Mouse (Mus musculus): ENCODE results near the gene Rpl10a.
"Not testable (repeated sequence)": the region's sequence is repeated elsewhere in the genome, so short reads cannot be mapped to it uniquely, and the experiment has no call there.

Gene Rpl10a

DNA sequence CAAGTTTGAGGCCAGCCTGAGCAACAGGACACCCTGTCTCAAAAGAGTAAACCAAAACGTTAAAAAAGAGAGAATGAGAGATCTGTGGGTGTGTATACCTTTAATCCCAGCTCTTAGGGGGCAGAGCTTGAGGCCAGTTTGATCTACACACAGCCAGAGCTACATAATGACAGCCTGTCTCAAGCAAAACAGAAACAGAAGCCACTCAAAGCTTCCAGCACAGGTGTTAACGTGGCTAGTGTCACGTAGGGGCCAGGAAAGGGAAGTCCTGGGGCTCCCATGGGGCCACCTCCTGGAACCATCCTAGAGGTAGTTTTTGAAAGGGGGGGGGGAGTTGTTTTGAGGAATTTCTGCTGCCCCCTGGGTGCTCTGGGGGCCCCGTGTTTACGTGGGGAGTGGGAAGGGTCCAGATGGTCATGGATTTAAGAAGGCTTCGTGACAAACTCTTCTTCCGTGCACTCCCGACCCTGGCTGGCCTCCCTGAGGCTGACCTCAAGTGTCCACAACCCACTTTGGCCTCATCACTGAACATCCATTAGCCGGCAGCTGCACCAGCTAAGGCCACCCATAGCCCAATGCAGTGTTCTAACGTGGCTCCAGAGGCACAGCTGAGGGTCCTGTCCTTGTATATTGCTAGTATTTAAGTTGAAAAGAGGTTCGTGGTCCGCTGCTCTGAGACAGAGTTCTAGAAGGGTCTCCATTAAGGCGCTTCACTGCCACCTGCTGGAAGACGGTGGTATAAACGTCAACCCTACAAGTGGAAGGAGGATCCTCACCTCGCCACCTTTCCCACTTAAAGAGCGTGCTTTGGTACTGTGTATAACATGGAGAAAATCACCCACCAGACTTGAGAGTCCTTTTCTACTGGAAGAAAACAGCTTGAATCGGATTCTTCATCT, 19.7 kb upstream of the Rpl10a start:
- peak; percentile 93 for DNase-seq (ENCODE audit: low read depth, low spot score)

DNA sequence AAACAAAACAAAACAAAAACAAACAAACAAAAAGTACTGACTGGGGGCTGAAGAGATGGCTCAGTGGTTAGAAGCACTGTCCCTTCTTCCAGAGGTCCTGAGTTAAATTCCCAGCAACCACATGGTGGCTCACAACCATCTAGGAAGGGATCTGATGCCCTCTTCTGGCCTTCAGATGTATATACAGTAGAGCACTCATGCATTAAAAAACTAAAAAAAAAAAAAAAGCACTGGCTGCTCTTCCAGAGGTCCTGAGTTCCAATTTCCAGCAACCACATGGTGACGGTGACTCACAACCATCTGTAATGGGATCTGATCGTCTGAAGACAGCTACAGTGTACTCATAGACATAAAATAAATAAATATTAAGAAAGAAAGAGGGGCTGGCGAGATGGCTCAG, 17.4 kb upstream of the Rpl10a start:
- DNase-seq (ENCODE audit: low read depth, low spot score), result no peak

- DNase-seq (ENCODE audit: low read depth, low spot score), result no peak
Measured at GRCm38 (mm10) chr17:28311366-28312132, 16.7 kb upstream of the Rpl10a start.

GRCm38 (mm10) chr17:28312232-28313211, 15.7 kb upstream of the Rpl10a start:
- peak; percentile 36 for DNase-seq (ENCODE audit: low read depth, low spot score)

DNA sequence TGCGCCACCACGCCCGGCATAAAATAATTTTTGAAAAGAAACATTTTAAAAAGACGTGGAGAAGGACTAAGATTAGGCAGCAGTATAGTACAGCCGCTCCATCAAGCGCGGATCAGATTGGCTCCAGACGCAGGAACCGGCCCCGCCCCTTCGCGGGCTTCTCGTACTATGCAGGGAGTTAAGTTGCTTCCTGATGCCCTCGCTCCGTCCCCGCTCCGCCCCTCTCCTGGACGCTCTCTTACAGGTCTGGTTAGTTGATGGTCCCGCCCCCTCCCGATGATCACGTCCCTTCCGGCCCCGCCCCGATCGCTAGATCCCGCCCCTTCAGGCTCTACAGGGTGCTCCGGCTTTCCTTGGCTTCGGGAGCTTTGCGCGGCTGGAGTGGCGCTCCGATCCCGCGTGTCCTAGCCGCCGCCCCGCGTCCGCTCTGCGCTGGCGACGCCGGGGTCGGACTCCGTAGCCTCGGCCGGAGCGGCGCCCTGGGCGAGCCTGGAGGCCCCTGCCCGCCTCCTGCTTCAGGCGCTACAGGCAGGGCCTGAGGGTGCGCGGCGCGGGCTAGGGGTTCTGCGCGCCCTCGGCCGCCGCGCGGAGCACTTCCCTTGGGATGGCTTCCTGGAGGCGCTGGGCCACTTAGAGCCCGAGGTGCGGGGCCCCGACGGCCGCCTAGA, 14.9 kb upstream of the Rpl10a start, which contains the start of gene Fance:
Gene Fance, plus strand, starts transcription at position 308 of the 668 bp plus-strand sequence.
- DNase-seq (ENCODE audit: low read depth, low spot score), result peak; percentile 100

DNA sequence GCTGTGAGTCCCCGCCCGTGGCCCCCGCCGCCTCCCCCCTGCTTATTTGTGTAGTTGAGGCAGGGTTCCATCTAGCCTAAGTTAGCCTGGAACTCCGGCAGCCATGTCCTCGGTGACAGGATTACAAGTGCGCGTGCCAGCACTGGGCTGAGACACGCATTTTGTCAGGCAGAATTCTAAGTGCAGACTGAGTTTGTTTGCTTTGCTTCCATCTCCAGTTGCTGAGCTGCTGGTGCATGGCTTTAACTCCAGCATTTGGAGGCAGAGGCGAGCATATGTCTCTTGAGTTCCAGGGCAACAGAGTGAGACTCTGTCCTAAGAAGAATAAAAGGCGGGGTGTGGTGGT, 14.4 kb upstream of the Rpl10a start:
- DNase-seq (ENCODE audit: low read depth, low spot score), result peak; percentile 65

DNA sequence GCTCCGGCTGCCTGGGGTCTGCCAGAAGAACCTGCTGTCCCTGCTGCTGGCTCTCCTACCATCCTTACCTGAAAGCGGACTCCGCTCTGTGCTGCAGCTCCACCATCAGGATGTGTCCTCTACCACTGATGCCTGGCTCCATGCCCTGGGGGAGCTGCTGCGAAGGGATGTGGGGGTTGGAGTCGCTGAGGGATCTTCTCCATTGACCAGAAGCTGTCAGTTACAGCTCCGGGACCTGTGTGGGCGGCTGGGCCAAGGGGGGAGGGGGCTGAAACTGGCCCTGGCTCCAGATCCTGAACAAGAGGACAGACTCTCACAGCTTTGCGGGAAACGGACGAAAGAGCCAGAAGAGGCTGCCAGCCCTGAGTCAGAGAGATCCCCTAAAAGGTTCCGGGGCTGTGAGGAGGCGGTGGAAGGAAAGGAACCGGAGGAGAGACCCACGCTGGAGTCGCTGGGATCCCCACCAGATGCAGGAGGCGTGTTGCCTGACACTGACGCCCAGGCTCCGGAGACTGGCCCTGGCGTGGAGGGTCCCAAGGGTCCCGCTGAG, 12.6 kb upstream of the Rpl10a start:
- DNase-seq (ENCODE audit: low read depth, low spot score), result peak; percentile 53

DNA sequence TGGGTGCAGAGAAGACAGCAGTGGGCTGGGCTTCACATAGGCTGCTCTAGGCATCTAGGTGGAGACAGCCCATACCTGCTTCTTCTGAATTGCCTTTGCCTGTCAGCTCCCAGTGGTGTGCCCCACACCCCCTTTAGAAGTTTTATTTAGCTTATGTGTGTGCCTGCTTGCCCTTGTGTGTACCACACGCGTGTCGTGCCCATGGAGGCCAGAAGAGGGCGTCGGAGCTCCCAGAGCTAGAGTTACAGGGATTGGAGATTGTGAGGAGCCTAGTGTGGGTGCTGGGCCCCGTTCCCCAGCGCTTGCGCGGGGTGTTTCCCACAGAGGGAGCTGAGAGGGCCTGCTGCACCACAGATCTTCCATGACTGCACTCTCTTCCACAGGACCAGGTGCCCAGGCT, 11.8 kb upstream of the Rpl10a start:
- no peak for DNase-seq (ENCODE audit: low read depth, low spot score)

GRCm38 (mm10) chr17:28317091-28317490, 11.2 kb upstream of the Rpl10a start:
- DNase-seq (ENCODE audit: low read depth, low spot score), result no peak

DNA sequence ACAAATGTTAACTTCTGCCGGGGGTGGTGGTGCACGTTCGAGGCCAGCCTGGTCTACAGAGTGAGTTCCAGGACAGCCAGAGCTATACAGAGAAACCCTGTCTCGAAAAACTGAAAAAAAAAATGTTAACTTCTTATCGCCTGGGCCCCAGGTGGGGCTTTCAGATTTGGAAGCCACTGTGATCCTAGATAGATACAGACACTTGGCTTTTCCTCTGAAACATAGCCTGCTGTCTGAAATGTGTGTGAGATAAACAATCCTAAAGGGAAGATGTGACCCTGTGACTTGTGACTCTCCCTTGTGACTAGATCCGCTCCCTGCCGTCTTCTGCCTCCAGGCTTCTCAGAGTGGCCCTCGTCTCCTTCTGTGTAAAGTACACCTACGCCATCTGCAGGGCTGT, 10.5 kb upstream of the Rpl10a start:
- no peak for DNase-seq (ENCODE audit: low read depth, low spot score)

DNA sequence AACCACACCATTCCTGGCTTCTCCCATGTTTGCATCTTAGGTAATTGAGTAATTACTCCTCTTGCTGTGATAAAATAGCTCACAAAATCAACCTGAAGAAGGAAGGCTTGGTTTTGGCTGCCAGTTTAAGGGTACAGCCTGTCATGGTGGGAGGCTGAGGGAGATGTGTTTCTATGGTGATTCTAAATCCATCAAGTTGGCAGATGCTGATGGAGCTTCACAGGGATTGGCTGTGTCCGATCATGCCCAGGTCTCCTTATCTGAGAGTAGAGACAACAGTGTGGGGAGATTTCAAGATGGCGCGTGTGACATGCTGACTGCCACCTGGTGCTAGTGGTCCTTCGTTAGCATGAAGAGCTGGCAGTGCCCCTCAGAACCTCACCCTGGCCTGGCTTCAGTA, 6.6 kb upstream of the Rpl10a start:
- peak; percentile 53 for DNase-seq (ENCODE audit: low read depth, low spot score)

GRCm38 (mm10) chr17:28323786-28324185, 4.5 kb upstream of the Rpl10a start:
- no peak for DNase-seq (ENCODE audit: low read depth, low spot score)

GRCm38 (mm10) chr17:28324416-28324815, 3.9 kb upstream of the Rpl10a start:
- not testable (repeated sequence) for DNase-seq (ENCODE audit: low read depth, low spot score)

DNA sequence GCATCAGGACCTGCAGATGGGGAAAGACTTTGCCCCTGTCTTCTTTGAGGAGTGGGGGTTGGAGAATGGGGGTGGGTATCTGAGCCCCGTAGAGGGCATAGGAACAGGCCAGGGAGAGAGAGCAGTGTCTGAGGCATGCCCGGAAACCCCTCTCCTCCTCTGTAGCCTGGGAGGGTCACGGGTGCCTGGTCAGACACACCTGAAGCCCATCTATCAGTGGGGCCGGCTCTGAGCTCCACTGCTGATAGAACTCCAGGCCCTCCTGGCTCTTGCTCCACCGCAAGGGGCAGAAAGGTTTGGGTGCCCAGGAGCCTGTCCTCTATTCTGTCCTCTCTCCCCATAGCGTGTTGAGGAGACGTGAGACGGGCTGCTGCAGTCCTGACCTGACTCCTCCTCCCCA, 2.5 kb upstream of the Rpl10a start:
- DNase-seq (ENCODE audit: low read depth, low spot score), result no peak

GRCm38 (mm10) chr17:28326951-28327350, 1.3 kb upstream of the Rpl10a start:
- no peak for DNase-seq (ENCODE audit: low read depth, low spot score)

- peak; percentile 85 for DNase-seq (ENCODE audit: low read depth, low spot score)
Measured at GRCm38 (mm10) chr17:28327673-28328325, 472 bp upstream of the Rpl10a start.

GRCm38 (mm10) chr17:28328946-28329345, 675 bp downstream of the Rpl10a start:
- no peak for DNase-seq (ENCODE audit: low read depth, low spot score)

DNA sequence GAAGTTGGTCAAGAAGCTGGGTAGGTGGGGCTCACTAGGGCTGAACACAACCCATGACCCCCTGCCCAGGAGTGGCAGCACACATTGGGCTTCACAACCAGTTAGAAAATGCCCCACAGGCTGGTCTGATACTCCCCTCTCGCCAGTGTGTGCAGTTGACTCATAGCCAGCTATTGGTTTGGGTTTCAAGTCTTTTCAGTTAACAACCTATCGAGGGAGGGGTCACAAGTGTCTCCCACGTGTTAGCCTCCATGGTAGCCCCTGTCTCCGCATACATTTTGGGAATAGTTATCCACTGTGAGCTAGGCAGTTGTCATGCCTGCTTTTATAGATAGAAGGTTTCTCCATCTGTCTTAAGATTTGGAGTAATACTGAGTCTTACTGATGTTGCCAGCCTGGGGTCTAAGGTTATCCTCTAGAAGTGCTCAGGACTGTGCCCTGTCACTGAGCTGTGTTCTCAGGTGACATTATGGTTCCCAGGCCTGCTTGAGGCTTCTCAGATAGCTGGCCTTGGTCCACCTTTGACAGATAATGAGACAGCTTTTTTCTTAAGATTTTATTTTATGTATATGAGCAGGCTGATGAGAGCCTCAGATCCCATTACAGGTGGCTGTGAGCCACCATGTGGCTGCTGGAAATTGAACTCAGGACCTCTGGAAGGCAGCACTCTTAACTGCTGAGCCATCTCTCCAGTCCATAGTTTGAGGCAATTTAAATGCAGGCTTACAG, 1.4 kb downstream of the Rpl10a start:
- no peak for DNase-seq (ENCODE audit: low read depth, low spot score)

DNA sequence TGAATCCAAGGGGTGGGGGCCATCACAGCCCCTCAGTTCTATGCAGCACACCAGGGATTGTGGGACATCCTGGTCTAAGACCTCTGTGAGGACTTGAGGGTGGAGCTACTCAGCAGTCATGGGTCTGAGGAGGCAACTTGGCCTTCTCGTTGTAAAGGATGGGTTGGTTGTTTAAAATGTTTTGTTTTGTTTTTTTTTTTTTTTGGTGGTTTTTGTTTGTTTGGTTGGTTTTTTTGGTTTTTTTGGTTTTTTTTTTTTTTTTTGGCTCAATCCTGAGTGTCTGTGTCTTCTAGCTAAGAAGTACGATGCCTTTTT, 1.9 kb downstream of the Rpl10a start:
- no peak for DNase-seq (ENCODE audit: low read depth, low spot score)

- not testable (repeated sequence) for DNase-seq (ENCODE audit: low read depth, low spot score)
Measured at GRCm38 (mm10) chr17:28330590-28330989, 2.3 kb downstream of the Rpl10a start.

Measured in brain, adult 2 months (tissue).